Mouse (Mus musculus) thymus, adult 2 months (tissue): Measurements from ENCODE around the gene Kctd6.

ENCODE experiments used
- CTCF ChIP-seq: fragments of 200-500 bp; IDR thresholded peaks from 2 replicates; pipeline ENCODE4 v1.5.1; 2012; ENCODE audit warnings: mild to moderate bottlenecking, control low read depth, low read length, moderate library complexity, borderline replicate concordance; ENCODE audit not compliant: control insufficient read depth, poor library complexity, insufficient read depth; ENCODE audit errors: extremely low read depth
- POLR2A ChIP-seq: fragments of 200-500 bp; IDR thresholded peaks from 2 replicates; pipeline ENCODE4 v1.6.1; 2012; ENCODE audit warnings: mild to moderate bottlenecking, low read length, control low read depth, moderate library complexity; ENCODE audit not compliant: control insufficient read depth, poor library complexity, insufficient read depth; ENCODE audit errors: extremely low read depth

GRCm38 (mm10) chr14:8180371-8181035 lies 33.4 kb upstream of the Kctd6 start:
- no peak for TF ChIP-seq CTCF
- TF ChIP-seq POLR2A: no peak
